In the genomic region with DNA sequence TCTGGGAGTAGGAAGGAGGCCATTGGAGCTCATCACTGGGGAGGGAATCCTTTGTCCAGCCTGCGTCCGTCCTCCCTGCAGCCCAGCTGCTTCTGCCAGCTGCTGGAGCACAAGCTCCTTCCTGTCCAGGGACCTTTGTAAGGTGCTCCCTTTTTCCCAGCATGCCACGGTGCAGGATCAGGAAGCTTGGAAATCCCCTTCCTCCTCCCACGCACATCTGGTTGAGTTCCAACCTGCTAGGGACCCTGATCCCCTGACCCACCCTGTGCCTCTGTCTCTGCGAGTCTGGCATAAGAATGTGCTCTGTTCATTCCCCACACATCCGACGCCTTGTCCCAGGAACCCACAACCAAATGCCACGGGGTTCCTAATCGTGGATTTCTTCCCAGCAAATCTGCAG, we compare ENCODE assay signal across 8 mouse cellular contexts. TPM values are rescaled to one million over a fixed set of nuclear protein-coding genes. Genes with fewer than 3 reads are reported as not detected.
DNase-seq lines count a peak whose midpoint lies in the region; ATAC-seq lines count a peak whose summit lies in the region.

No protein-coding gene starts in this region.

- no peak for ATAC-seq in lung, embryonic 15.5 days (ENCODE audit: borderline replicate concordance, extremely low read depth, low FRiP score, low TSS enrichment)
- ATAC-seq in forebrain, embryonic 14.5 days, result no peak
- no peak for ATAC-seq in intestine, embryonic 16.5 days
- no peak for ATAC-seq in neural tube, embryonic 13.5 days (ENCODE audit: low read depth)

- DNase-seq in lung, postnatal 25 days (ENCODE audit: low spot score), result no peak
- DNase-seq in forebrain, embryonic 14.5 days (ENCODE audit: low spot score), result no peak
- no peak for DNase-seq in embryo, embryonic 9.5 days (ENCODE audit: extremely low spot score)
- no peak for DNase-seq in retina, postnatal 1 day
- no peak for DNase-seq in urinary bladder, postnatal 4 days (ENCODE audit: low spot score in 2 of 2)

- H3K27me3 ChIP-seq in lung, embryonic 15.5 days, result no peaks in the 10 kb centered on the region
- 0 out of 2 replicates have a peak, but pooled peaks cover 5% of the 10 kb centered on the region for H3K27me3 ChIP-seq in forebrain, embryonic 14.5 days (replicated peaks; ENCODE audit: control insufficient read depth, insufficient read depth, low read length)
- peaks cover 4% of the 10 kb centered on the region; the same call in 1 of the 2 replicates for H3K27me3 ChIP-seq in intestine, embryonic 16.5 days (replicated peaks; ENCODE audit: control insufficient read depth, insufficient read depth, low read length)
- H3K27me3 ChIP-seq in neural tube, embryonic 13.5 days, result peaks cover 22% of the 10 kb centered on the region

- no peaks in the 10 kb centered on the region for H3K9me3 ChIP-seq in lung, embryonic 15.5 days
- no peaks in the 10 kb centered on the region for H3K9me3 ChIP-seq in forebrain, embryonic 14.5 days (replicated peaks; ENCODE audit: control insufficient read depth, low read length)
- H3K9me3 ChIP-seq in intestine, embryonic 16.5 days (ENCODE audit: control insufficient read depth, low read length), result no peaks in the 10 kb centered on the region
- no peaks in the 10 kb centered on the region for H3K9me3 ChIP-seq in neural tube, embryonic 13.5 days

- H3K4me2 ChIP-seq in lung, embryonic 15.5 days, result peak overlapping the region; percentile 46
- no peak overlapping the region for H3K4me2 ChIP-seq in forebrain, embryonic 14.5 days (ENCODE audit: low read length)
- no peak overlapping the region for H3K4me2 ChIP-seq in intestine, embryonic 16.5 days (ENCODE audit: low read depth, low read length)
- H3K4me2 ChIP-seq in neural tube, embryonic 13.5 days, result peak overlapping the region; percentile 22; the same call in 1 of the 2 replicates

- H3K27ac ChIP-seq in lung, embryonic 15.5 days, result peak overlapping the region; percentile 98
- peak overlapping the region; percentile 71; the same call in 1 of the 2 replicates for H3K27ac ChIP-seq in forebrain, embryonic 14.5 days (ENCODE audit: low read depth, low read length)
- peak overlapping the region; percentile 91 for H3K27ac ChIP-seq in intestine, embryonic 16.5 days (ENCODE audit: low read length)
- peak overlapping the region; percentile 88 for H3K27ac ChIP-seq in neural tube, embryonic 13.5 days (replicated peaks)

- H3K9ac ChIP-seq in lung, embryonic 15.5 days, result 0 out of 2 replicates have a peak overlapping the region, but pooled peaks have one; percentile 1
- no peak overlapping the region for H3K9ac ChIP-seq in forebrain, embryonic 14.5 days (ENCODE audit: low read length)
- 0 out of 2 replicates have a peak overlapping the region, but pooled peaks have one; percentile 21 for H3K9ac ChIP-seq in intestine, embryonic 16.5 days (ENCODE audit: low read depth, low read length)
- H3K9ac ChIP-seq in neural tube, embryonic 13.5 days, result peak overlapping the region; percentile 0; the same call in 1 of the 2 replicates

- peaks cover 93% of the 10 kb centered on the region for H3K4me1 ChIP-seq in lung, embryonic 15.5 days
- H3K4me1 ChIP-seq in forebrain, embryonic 14.5 days (ENCODE audit: control insufficient read depth, insufficient read depth, low read length), result peaks cover 27% of the 10 kb centered on the region
- H3K4me1 ChIP-seq in intestine, embryonic 16.5 days (ENCODE audit: control insufficient read depth, insufficient read depth, low read length), result peaks cover 94% of the 10 kb centered on the region
- H3K4me1 ChIP-seq in neural tube, embryonic 13.5 days (replicated peaks), result peaks cover 100% of the 10 kb centered on the region

- WGBS in lung, embryonic 15.5 days, result 55% methylated on average over 9 of the region's 9 CpGs
- WGBS in forebrain, embryonic 14.5 days, result 83% methylated on average over 9 of the region's 9 CpGs
- 70% methylated on average over 9 of the region's 9 CpGs for WGBS in intestine, embryonic 16.5 days
- 68% methylated on average over 9 of the region's 9 CpGs for WGBS in neural tube, embryonic 13.5 days

- peak overlapping the region; percentile 24; the same call in 1 of the 2 replicates for H3K4me3 ChIP-seq in lung, embryonic 15.5 days
- no peak overlapping the region for H3K4me3 ChIP-seq in forebrain, embryonic 14.5 days (ENCODE audit: low read depth, low read length)
- no peak overlapping the region for H3K4me3 ChIP-seq in intestine, embryonic 16.5 days (ENCODE audit: low read length)
- H3K4me3 ChIP-seq in neural tube, embryonic 13.5 days, result no peak overlapping the region

- peaks cover 20% of the 10 kb centered on the region for H3K36me3 ChIP-seq in lung, embryonic 15.5 days
- H3K36me3 ChIP-seq in forebrain, embryonic 14.5 days (ENCODE audit: control insufficient read depth, insufficient read depth, low read length), result peaks cover 20% of the 10 kb centered on the region
- H3K36me3 ChIP-seq in intestine, embryonic 16.5 days (ENCODE audit: control insufficient read depth, insufficient read depth, low read length), result peaks cover 7% of the 10 kb centered on the region
- peaks cover 34% of the 10 kb centered on the region for H3K36me3 ChIP-seq in neural tube, embryonic 13.5 days

RNA-seq across cellular contexts. Expression of a gene that starts 18.1 kb away (rescaled TPM):
- 4.4 TPM in 2 replicates for polyA plus RNA-seq in lung, embryonic 15.5 days (2015; fragmentation: Nextera tagmentation; extraction: Ambion mirVana)
- 1.5 and 2.0 TPM in 2 replicates for polyA plus RNA-seq in forebrain, embryonic 14.5 days (2014; fragmentation: Nextera tagmentation; extraction: Ambion mirVana)
- 426 and 504 TPM in 2 replicates for polyA plus RNA-seq in intestine, embryonic 16.5 days (2015; fragmentation: Nextera tagmentation; extraction: Ambion mirVana)
- polyA plus RNA-seq in neural tube, embryonic 13.5 days (2015; fragmentation: Nextera tagmentation; extraction: Ambion mirVana), result 1.8 and 3.1 TPM in 2 replicates

RNA-seq across cellular contexts. Expression of a gene that starts 22.2 kb away (rescaled TPM):
- polyA plus RNA-seq in lung, embryonic 15.5 days (2015; fragmentation: Nextera tagmentation; extraction: Ambion mirVana), result 0.45 and 2.3 TPM in 2 replicates
- polyA plus RNA-seq in forebrain, embryonic 14.5 days (2014; fragmentation: Nextera tagmentation; extraction: Ambion mirVana), result 0.65 and 0.69 TPM in 2 replicates
- polyA plus RNA-seq in intestine, embryonic 16.5 days (2015; fragmentation: Nextera tagmentation; extraction: Ambion mirVana), result 0.55 and 1.8 TPM in 2 replicates
- 1.3 and 2.5 TPM in 2 replicates for polyA plus RNA-seq in neural tube, embryonic 13.5 days (2015; fragmentation: Nextera tagmentation; extraction: Ambion mirVana)

RNA-seq across cellular contexts. Expression of a gene that starts 26.7 kb away (rescaled TPM):
- 1.6 and 2.7 TPM in 2 replicates for polyA plus RNA-seq in lung, embryonic 15.5 days (2015; fragmentation: Nextera tagmentation; extraction: Ambion mirVana)
- polyA plus RNA-seq in forebrain, embryonic 14.5 days (2014; fragmentation: Nextera tagmentation; extraction: Ambion mirVana), result 3.6 and 4.8 TPM in 2 replicates
- 2.9 and 3.7 TPM in 2 replicates for polyA plus RNA-seq in intestine, embryonic 16.5 days (2015; fragmentation: Nextera tagmentation; extraction: Ambion mirVana)
- 5.2 and 8.2 TPM in 2 replicates for polyA plus RNA-seq in neural tube, embryonic 13.5 days (2015; fragmentation: Nextera tagmentation; extraction: Ambion mirVana)

RNA-seq across cellular contexts. Expression of a gene that starts 26.8 kb away (rescaled TPM):
- 75.9 and 79.8 TPM in 2 replicates for polyA plus RNA-seq in lung, embryonic 15.5 days (2015; fragmentation: Nextera tagmentation; extraction: Ambion mirVana)
- 78.7 and 78.8 TPM in 2 replicates for polyA plus RNA-seq in forebrain, embryonic 14.5 days (2014; fragmentation: Nextera tagmentation; extraction: Ambion mirVana)
- 102 and 109 TPM in 2 replicates for polyA plus RNA-seq in intestine, embryonic 16.5 days (2015; fragmentation: Nextera tagmentation; extraction: Ambion mirVana)
- polyA plus RNA-seq in neural tube, embryonic 13.5 days (2015; fragmentation: Nextera tagmentation; extraction: Ambion mirVana), result 72.2 and 75.2 TPM in 2 replicates

RNA-seq across cellular contexts. Expression of a gene that starts 32.7 kb away (rescaled TPM):
- polyA plus RNA-seq in lung, embryonic 15.5 days (2015; fragmentation: Nextera tagmentation; extraction: Ambion mirVana), result 110 and 115 TPM in 2 replicates
- 101 and 109 TPM in 2 replicates for polyA plus RNA-seq in forebrain, embryonic 14.5 days (2014; fragmentation: Nextera tagmentation; extraction: Ambion mirVana)
- polyA plus RNA-seq in intestine, embryonic 16.5 days (2015; fragmentation: Nextera tagmentation; extraction: Ambion mirVana), result 73.2 and 78.7 TPM in 2 replicates
- 105 and 112 TPM in 2 replicates for polyA plus RNA-seq in neural tube, embryonic 13.5 days (2015; fragmentation: Nextera tagmentation; extraction: Ambion mirVana)

Comparison
In these comparisons a context has a peak if more than half of its experiments do, and no peak if none do; other contexts are left out.
1. H3K4me2 ChIP-seq: peak in lung, embryonic 15.5 days (single experiment) and neural tube, embryonic 13.5 days (single experiment); none in forebrain, embryonic 14.5 days (single experiment) and intestine, embryonic 16.5 days (single experiment).
2. RNA of a gene that starts 18.1 kb away (polyA plus RNA-seq): 426 to 504 TPM in intestine, embryonic 16.5 days; 4.4 TPM in lung, embryonic 15.5 days, 1.8 to 3.1 TPM in neural tube, embryonic 13.5 days and 1.5 to 2.0 TPM in forebrain, embryonic 14.5 days; every median in the first group is over 10 times any median in the second.
3. Peak in every context shown above with its lines, with median percentiles within 50 percentile points of each other: H3K27ac ChIP-seq.